Mouse (Mus musculus) lung, postnatal 0 days (tissue): ENCODE results near the gene Pln.

Source experiments
- CTCF ChIP-seq: IDR thresholded peaks from 2 replicates; pipeline ENCODE4 v1.5.1; 2016; ENCODE audit warnings: antibody characterized with exemption, mild to moderate bottlenecking
- EP300 ChIP-seq: IDR thresholded peaks from 2 replicates; pipeline ENCODE4 v1.6.1; 2016; ENCODE audit warnings: antibody characterized with exemption, mild to moderate bottlenecking, control low read depth

GRCm38 (mm10) chr10:53343865-53344264, 6.4 kb downstream of the Pln start:
- TF ChIP-seq EP300: no peak
- TF ChIP-seq CTCF: no peak
